Mouse (Mus musculus) cortical plate, adult 2 months (tissue): ENCODE measurements at regions not wholly inside any gene's neighbourhood (a gene's known extent, or its start where the extent isn't known, plus 50 kb on each side); places are given as distances from the start of the nearest gene placed in this dataset.

Experiments used
- H3K27ac ChIP-seq: fragments of 200-500 bp; 2 replicates; pipeline ENCODE4 v1.5.1; 2012; ENCODE audit warnings: low read length, control low read depth, inconsistent platforms; ENCODE audit not compliant: insufficient read depth
- H3K4me1 ChIP-seq: fragments of 200-500 bp; 2 replicates; pipeline ENCODE4 v1.6.1; 2011; ENCODE audit warnings: low read length; ENCODE audit not compliant: control insufficient read depth, insufficient read depth
- H3K4me3 ChIP-seq: fragments of 200-500 bp; 2 replicates; pipeline ENCODE4 v1.5.1; 2011; ENCODE audit warnings: mild to moderate bottlenecking, low read length, control low read depth; ENCODE audit not compliant: insufficient read depth
- CTCF ChIP-seq: fragments of 200-500 bp; IDR thresholded peaks from 2 replicates; pipeline ENCODE4 v1.5.1; 2011; ENCODE audit warnings: mild to moderate bottlenecking, control low read depth, low read length; ENCODE audit not compliant: insufficient read depth; ENCODE audit errors: extremely low read depth
- POLR2A ChIP-seq: fragments of 200-500 bp; IDR thresholded peaks from 2 replicates; pipeline ENCODE4 v1.6.1; 2011; ENCODE audit warnings: mild to moderate bottlenecking, low read length, control low read depth; ENCODE audit not compliant: insufficient read depth; ENCODE audit errors: extremely low read depth

DNA sequence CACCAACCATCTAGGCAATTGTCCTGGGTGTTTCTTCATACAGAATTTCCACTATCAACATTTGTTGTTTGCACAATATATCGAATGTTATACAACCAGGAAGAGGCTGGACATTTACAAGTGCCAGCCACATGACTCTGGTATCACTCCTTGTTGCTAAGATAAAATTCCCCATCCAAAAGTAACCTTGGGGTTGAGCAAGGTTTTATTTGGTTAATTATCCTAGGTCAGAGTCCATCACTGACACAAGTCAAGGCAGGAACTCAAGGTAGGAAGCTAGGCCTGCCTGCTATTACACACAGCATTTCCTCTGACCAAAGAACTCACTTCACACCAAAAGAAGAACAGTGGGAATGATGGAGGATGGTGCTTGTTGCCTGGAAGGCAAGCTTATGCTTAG, 120.7 kb upstream of the Plppr1 start:
- Histone ChIP-seq H3K4me3 (no peak overlapping the region), H3K4me1 (peaks cover 5% of the 10 kb centered on the region; the same call in 1 of the 2 replicates), H3K27ac (no peak overlapping the region)
- TF ChIP-seq POLR2A (no peak), CTCF (no peak)

GRCm38 (mm10) chr4:48938892-48939291, 120.2 kb upstream of the Plppr1 start:
- Histone ChIP-seq H3K27ac (peak overlapping the region; percentile 47; the same call in 1 of the 2 replicates), H3K4me3 (no peak overlapping the region), H3K4me1 (peaks cover 5% of the 10 kb centered on the region; the same call in 1 of the 2 replicates)
- TF ChIP-seq CTCF: no peak
- TF ChIP-seq POLR2A: no peak

DNA sequence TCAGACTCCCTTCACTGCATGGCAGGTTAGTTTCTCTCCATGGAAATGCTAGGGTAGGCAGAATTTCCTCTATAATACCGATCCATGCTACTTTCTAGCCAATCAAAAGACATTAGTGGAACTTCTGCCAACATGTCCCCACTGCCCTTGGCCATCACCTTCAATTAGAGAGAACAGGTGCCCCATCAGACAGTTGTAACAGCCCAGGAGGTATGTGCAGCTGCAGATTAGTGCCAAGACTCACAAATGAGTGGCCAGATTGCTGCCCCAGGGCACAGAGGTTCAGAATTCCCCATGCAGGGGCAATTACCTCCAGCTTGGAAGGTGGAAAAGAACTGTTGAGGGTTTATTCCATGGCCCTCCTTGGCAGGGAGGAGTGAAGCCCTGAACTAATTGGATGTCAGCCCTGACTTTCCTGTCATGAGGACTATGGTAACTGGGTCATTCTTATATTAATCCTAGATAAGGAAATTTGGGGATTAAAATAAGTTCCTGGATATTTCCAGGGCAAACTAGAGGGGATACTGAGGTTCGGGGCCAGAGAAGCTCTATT, 113.7 kb upstream of the Plppr1 start:
- Histone ChIP-seq H3K4me1 (no peaks in the 10 kb centered on the region; the same call in 1 of the 2 replicates), H3K27ac (no peak overlapping the region), H3K4me3 (no peak overlapping the region)
- TF ChIP-seq POLR2A (no peak), CTCF (no peak)

DNA sequence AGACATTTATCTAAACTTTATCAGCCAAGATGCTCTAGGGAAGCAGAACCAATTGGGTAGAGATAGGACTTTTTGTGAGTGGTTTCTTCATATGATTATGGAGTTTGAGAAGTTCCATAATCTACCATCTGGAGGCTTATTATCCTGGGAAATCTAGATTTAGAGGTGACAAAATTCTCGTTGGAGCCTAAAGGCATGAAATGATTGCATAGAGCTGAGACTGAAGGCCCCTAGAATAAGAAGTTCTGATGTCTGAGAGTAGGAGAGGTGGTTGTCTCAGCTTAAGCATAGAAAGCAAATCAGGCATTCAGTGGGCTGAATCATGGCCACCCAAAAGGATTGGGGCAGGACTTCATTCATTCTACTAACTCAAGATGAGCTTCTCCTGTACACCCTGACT, 106.1 kb upstream of the Plppr1 start:
- Histone ChIP-seq H3K27ac (no peak overlapping the region), H3K4me3 (no peak overlapping the region), H3K4me1 (no peaks in the 10 kb centered on the region; the same call in 1 of the 2 replicates)
- TF ChIP-seq POLR2A (no peak), CTCF (no peak)

DNA sequence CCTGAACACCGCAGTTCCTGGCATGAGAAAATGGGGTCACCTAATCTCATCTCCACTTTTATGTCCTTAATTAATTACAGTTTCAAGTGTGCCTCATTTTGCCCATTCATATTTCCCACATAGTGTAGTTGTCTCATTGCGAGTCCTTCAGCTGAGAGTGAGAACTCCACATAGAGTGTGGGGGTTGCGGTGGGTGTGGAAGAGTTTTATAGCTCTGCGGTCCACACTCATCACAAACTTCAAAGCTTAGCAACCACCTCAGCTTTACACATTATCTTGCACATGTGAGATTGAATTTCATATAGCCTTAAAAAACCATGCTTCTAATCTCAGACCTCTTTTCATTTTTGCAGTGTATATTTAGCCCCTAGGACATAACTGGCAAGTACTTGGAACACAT, 83.3 kb upstream of the Plppr1 start:
- TF ChIP-seq POLR2A (no peak), CTCF (no peak)

DNA sequence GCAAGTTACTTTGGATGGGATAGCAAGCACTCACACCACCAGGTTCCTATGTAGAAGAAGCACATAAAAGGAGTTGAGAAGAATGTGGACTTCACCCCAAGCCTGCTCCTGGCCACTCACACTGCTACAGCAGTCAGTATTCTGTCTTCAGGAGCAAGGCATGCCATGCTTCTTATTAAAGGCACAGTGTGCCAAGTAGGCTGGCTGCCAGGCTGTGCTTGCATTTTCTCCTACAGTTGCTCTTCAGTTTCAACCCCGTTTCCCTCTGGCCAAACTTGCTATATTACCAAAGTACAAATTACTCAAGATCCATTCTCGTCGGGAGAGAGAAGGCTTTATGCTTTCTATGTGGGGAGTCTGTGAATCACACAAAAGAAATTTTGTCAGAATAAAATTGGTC, 67.1 kb upstream of the Plppr1 start:
- no peaks in the 10 kb centered on the region for H3K4me1 ChIP-seq
- H3K27ac ChIP-seq: no peak overlapping the region
- H3K4me3 ChIP-seq: no peak overlapping the region
- no peak for TF ChIP-seq CTCF
- no peak for TF ChIP-seq POLR2A

More for the DNA sequence above, 83.3 kb upstream of the Plppr1 start:
- H3K27ac ChIP-seq: no peak overlapping the region
- no peaks in the 10 kb centered on the region for H3K4me1 ChIP-seq
- H3K4me3 ChIP-seq: no peak overlapping the region
